Mouse (Mus musculus): ENCODE measurements at regions not wholly inside any gene's neighbourhood (a gene's known extent, or its start where the extent isn't known, plus 50 kb on each side); places are given as distances from the start of the nearest gene placed in this dataset.

DNA sequence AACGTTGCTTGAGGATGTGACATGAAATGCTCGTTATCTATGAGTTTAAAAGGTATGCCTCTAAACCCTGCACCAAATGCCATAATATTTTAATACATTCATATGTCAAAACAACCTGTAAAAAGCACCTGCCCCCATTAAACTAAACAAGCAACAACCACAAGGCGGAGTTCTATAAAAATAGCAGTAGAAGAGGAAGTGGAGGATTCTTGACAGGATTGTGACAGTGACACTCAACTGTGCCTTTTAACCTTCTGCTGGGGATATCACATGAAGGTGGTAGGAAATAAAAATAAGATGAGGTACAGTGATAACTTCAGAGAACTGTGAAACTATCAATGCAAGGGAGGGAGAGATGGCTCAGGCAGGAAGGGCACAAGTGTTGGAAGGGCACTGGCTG lies 58.6 kb upstream of the Dbx2 start:
- Histone ChIP-seq H3K4me3 (ENCODE audit: low read depth, low read length) (no peak overlapping the region), H3K4me2 (no peak overlapping the region), H3K27me3 (replicated peaks; ENCODE audit: control insufficient read depth, insufficient read depth, low read length) (no peaks in the 10 kb centered on the region), H3K36me3 (ENCODE audit: control insufficient read depth, insufficient read depth, low read length) (no peaks in the 10 kb centered on the region), H3K27ac (ENCODE audit: low read depth, low read length) (no peak overlapping the region), H3K9ac (ENCODE audit: low read depth, low read length) (no peak overlapping the region), H3K4me1 (replicated peaks; ENCODE audit: control insufficient read depth, insufficient read depth, low read length) (no peaks in the 10 kb centered on the region), H3K9me3 (ENCODE audit: control insufficient read depth, low read length) (no peaks in the 10 kb centered on the region)
- no peak for ATAC-seq (replicated peaks; ENCODE audit: low FRiP score)
- DNase-seq (ENCODE audit: low spot score) = no peak
- WGBS = 65% methylated on average over 3 of the region's 3 CpGs

- no peak for ATAC-seq (replicated peaks; ENCODE audit: low FRiP score)
- Histone ChIP-seq H3K27ac (ENCODE audit: low read depth, low read length) (no peak overlapping the region), H3K9ac (ENCODE audit: low read depth, low read length) (no peak overlapping the region), H3K27me3 (replicated peaks; ENCODE audit: control insufficient read depth, insufficient read depth, low read length) (no peaks in the 10 kb centered on the region), H3K4me2 (no peak overlapping the region), H3K9me3 (ENCODE audit: control insufficient read depth, low read length) (no peaks in the 10 kb centered on the region), H3K36me3 (ENCODE audit: control insufficient read depth, insufficient read depth, low read length) (no peaks in the 10 kb centered on the region), H3K4me1 (replicated peaks; ENCODE audit: control insufficient read depth, insufficient read depth, low read length) (no peaks in the 10 kb centered on the region), H3K4me3 (ENCODE audit: low read depth, low read length) (no peak overlapping the region)
- DNase-seq (ENCODE audit: low spot score) = no peak
- WGBS = 84% methylated on average over 9 of the region's 9 CpGs
Measured at GRCm38 (mm10) chr15:95715941-95716340, 60.2 kb upstream of the Dbx2 start.

DNA sequence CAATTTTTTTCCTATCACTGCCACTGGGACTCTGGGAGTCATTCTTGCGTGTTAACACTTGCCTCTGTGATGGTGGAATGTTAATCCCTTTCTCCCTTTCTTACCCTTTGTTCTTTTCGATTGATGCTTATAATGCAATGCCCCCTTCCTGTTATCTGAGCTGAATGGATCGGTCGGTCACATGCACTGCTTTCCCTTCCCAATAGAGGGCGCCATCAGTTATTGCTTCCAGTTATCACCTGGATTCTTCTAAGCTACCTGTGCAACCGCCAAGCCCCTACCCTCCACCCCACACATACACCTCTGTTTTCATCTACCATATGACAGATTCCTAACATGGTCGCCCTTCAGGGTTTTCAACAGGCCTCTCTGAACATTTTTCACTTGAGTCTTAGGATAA lies 66.9 kb upstream of the Ano6 start:
- no peak for DNase-seq (ENCODE audit: low spot score)
- H3K36me3 ChIP-seq (ENCODE audit: control insufficient read depth, insufficient read depth, low read length) = no peaks in the 10 kb centered on the region
- H3K27me3 ChIP-seq (replicated peaks; ENCODE audit: control insufficient read depth, insufficient read depth, low read length) = no peaks in the 10 kb centered on the region
- no peak overlapping the region for H3K4me2 ChIP-seq
- H3K4me3 ChIP-seq (ENCODE audit: low read depth, low read length) = no peak overlapping the region
- ATAC-seq (replicated peaks; ENCODE audit: low FRiP score) = no peak
- no peaks in the 10 kb centered on the region for H3K4me1 ChIP-seq (replicated peaks; ENCODE audit: control insufficient read depth, insufficient read depth, low read length)
- no peak overlapping the region for H3K9ac ChIP-seq (ENCODE audit: low read depth, low read length)
- 44% methylated on average over 7 of the region's 7 CpGs for WGBS
- no peak overlapping the region for H3K27ac ChIP-seq (ENCODE audit: low read depth, low read length)
- no peaks in the 10 kb centered on the region for H3K9me3 ChIP-seq (ENCODE audit: control insufficient read depth, low read length)

DNA sequence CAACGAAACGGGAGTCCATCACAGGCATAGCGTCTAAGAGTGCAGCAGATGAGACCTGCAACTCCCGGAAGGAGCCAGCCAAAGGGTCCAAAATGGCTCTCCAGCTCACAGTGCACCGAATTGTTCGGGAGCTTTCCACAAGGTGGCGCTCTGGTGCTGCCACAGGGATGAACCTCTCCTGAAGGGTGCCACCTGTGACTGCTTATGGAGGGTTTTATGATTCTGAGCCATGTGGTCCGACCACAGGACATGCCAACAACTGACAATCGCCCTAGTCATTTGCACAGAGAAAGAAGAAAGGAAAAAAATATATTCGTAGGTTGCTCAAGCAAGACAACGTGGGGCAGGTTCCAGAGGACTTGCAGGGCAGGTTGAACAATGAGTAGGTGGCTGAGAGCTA lies 64.8 kb upstream of the Ano6 start:
- DNase-seq (ENCODE audit: low spot score) (peak; percentile 48), ATAC-seq (replicated peaks; ENCODE audit: low FRiP score) (peak; percentile 66; the same call in 1 of the 2 replicates)
- H3K36me3 ChIP-seq (ENCODE audit: control insufficient read depth, insufficient read depth, low read length) = no peaks in the 10 kb centered on the region
- H3K9ac ChIP-seq (ENCODE audit: low read depth, low read length) = no peak overlapping the region
- no peaks in the 10 kb centered on the region for H3K4me1 ChIP-seq (replicated peaks; ENCODE audit: control insufficient read depth, insufficient read depth, low read length)
- no peak overlapping the region for H3K27ac ChIP-seq (ENCODE audit: low read depth, low read length)
- 39% methylated on average over 11 of the region's 11 CpGs for WGBS
- no peaks in the 10 kb centered on the region for H3K9me3 ChIP-seq (ENCODE audit: control insufficient read depth, low read length)
- no peaks in the 10 kb centered on the region for H3K27me3 ChIP-seq (replicated peaks; ENCODE audit: control insufficient read depth, insufficient read depth, low read length)
- H3K4me3 ChIP-seq (ENCODE audit: low read depth, low read length) = no peak overlapping the region
- no peak overlapping the region for H3K4me2 ChIP-seq

GRCm38 (mm10) chr15:95726516-95726915 lies 64.1 kb upstream of the Ano6 start:
- Histone ChIP-seq H3K9me3 (ENCODE audit: control insufficient read depth, low read length) (no peaks in the 10 kb centered on the region), H3K27me3 (replicated peaks; ENCODE audit: control insufficient read depth, insufficient read depth, low read length) (no peaks in the 10 kb centered on the region), H3K4me3 (ENCODE audit: low read depth, low read length) (no peak overlapping the region), H3K4me1 (replicated peaks; ENCODE audit: control insufficient read depth, insufficient read depth, low read length) (no peaks in the 10 kb centered on the region), H3K4me2 (no peak overlapping the region), H3K9ac (ENCODE audit: low read depth, low read length) (no peak overlapping the region), H3K27ac (ENCODE audit: low read depth, low read length) (no peak overlapping the region), H3K36me3 (ENCODE audit: control insufficient read depth, insufficient read depth, low read length) (no peaks in the 10 kb centered on the region)
- ATAC-seq (replicated peaks; ENCODE audit: low FRiP score) (no peak), DNase-seq (ENCODE audit: low spot score) (no peak)
- WGBS = 69% methylated on average over 13 of the region's 13 CpGs

GRCm38 (mm10) chr15:95735746-95736145 lies 54.9 kb upstream of the Ano6 start:
- no peak for ATAC-seq (replicated peaks; ENCODE audit: low FRiP score)
- Histone ChIP-seq H3K4me2 (no peak overlapping the region), H3K27ac (ENCODE audit: low read depth, low read length) (no peak overlapping the region), H3K4me1 (replicated peaks; ENCODE audit: control insufficient read depth, insufficient read depth, low read length) (no peaks in the 10 kb centered on the region), H3K4me3 (ENCODE audit: low read depth, low read length) (no peak overlapping the region), H3K9ac (ENCODE audit: low read depth, low read length) (no peak overlapping the region), H3K9me3 (ENCODE audit: control insufficient read depth, low read length) (no peaks in the 10 kb centered on the region), H3K27me3 (replicated peaks; ENCODE audit: control insufficient read depth, insufficient read depth, low read length) (no peaks in the 10 kb centered on the region), H3K36me3 (ENCODE audit: control insufficient read depth, insufficient read depth, low read length) (no peaks in the 10 kb centered on the region)
- no peak for DNase-seq (ENCODE audit: low spot score)
- 69% methylated on average over 1 of the region's 1 CpGs for WGBS
